Mouse (Mus musculus) cerebral cortex, adult 2 months (tissue): ENCODE measurements around the gene Gch1.

ENCODE experiments used
- WGBS: fragments of 180-500 bp; shearing (Covaris S2); methylation state at CpG from one replicate; pipeline ENCODE4 v1.1.7; 2018; 5-methylcytosine and 5-hydroxymethylcytosine counted together

Gch1 gene

GRCm38 (mm10) chr14:47206601-47207000, 17.4 kb upstream of the Gch1 start:
- WGBS, result 95% methylated on average over 3 of the region's 3 CpGs

GRCm38 (mm10) chr14:47205270-47205972, 16.2 kb upstream of the Gch1 start:
- WGBS, result 94% methylated on average over 5 of the region's 5 CpGs

GRCm38 (mm10) chr14:47197340-47197739, 8.1 kb upstream of the Gch1 start:
- WGBS, result 49% methylated on average over 3 of the region's 3 CpGs

GRCm38 (mm10) chr14:47196711-47197110, 7.5 kb upstream of the Gch1 start:
- 75% methylated on average over 8 of the region's 8 CpGs for WGBS

GRCm38 (mm10) chr14:47194096-47194495, 4.9 kb upstream of the Gch1 start:
- 35% methylated on average over 4 of the region's 4 CpGs for WGBS

- 86% methylated on average over 6 of the region's 6 CpGs for whole genome bisulfite sequencing
Measured at GRCm38 (mm10) chr14:47193506-47193905, 4.3 kb upstream of the Gch1 start.

GRCm38 (mm10) chr14:47191861-47192260, 2.6 kb upstream of the Gch1 start:
- WGBS, result 80% methylated on average over 5 of the region's 5 CpGs

- WGBS, result 83% methylated on average over 4 of the region's 4 CpGs
Measured at GRCm38 (mm10) chr14:47190626-47191025, 1.4 kb upstream of the Gch1 start.

GRCm38 (mm10) chr14:47189635-47189955, 382 bp upstream of the Gch1 start:
- 9% methylated on average over 8 of the region's 8 CpGs for WGBS

- 5% methylated on average over 16 of the region's 16 CpGs for WGBS
Measured at GRCm38 (mm10) chr14:47188475-47188847, 752 bp downstream of the Gch1 start.

- 46% methylated on average over 12 of the region's 12 CpGs for WGBS
Measured at GRCm38 (mm10) chr14:47187666-47188360, 1.4 kb downstream of the Gch1 start.

GRCm38 (mm10) chr14:47187261-47187660, 2.0 kb downstream of the Gch1 start:
- 76% methylated on average over 1 of the region's 1 CpGs for WGBS

- WGBS, result 81% methylated on average over 2 of the region's 2 CpGs
Measured at GRCm38 (mm10) chr14:47186561-47186960, 2.7 kb downstream of the Gch1 start.

GRCm38 (mm10) chr14:47181497-47182290, 7.5 kb downstream of the Gch1 start:
- 34% methylated on average over 11 of the region's 11 CpGs for WGBS

- 94% methylated on average over 5 of the region's 5 CpGs for WGBS
Measured at GRCm38 (mm10) chr14:47178851-47179250, 10.4 kb downstream of the Gch1 start.

GRCm38 (mm10) chr14:47177846-47178414, 11.3 kb downstream of the Gch1 start:
- 9% methylated on average over 13 of the region's 13 CpGs for WGBS

- WGBS, result 95% methylated on average over 5 of the region's 5 CpGs
Measured at GRCm38 (mm10) chr14:47176226-47176625, 13.0 kb downstream of the Gch1 start.

GRCm38 (mm10) chr14:47175136-47175535, 14.1 kb downstream of the Gch1 start:
- WGBS, result 86% methylated on average over 5 of the region's 5 CpGs

GRCm38 (mm10) chr14:47172073-47172472, 17.1 kb downstream of the Gch1 start:
- 75% methylated on average over 5 of the region's 5 CpGs for WGBS

GRCm38 (mm10) chr14:47170499-47171109, 18.6 kb downstream of the Gch1 start:
- 60% methylated on average over 3 of the region's 3 CpGs for whole genome bisulfite sequencing

- 77% methylated on average over 9 of the region's 9 CpGs for WGBS
Measured at GRCm38 (mm10) chr14:47169677-47170410, 19.4 kb downstream of the Gch1 start.
